Mouse (Mus musculus) gastrocnemius, adult 2 months (tissue): ENCODE measurements around the gene Fbxl14. TPM values are rescaled to one million over a fixed set of nuclear protein-coding genes. Genes with fewer than 3 reads are reported as not detected.
"Not testable (repeated sequence)": the region's sequence is repeated elsewhere in the genome, so short reads cannot be mapped to it uniquely, and the experiment has no call there.

Experiments
- DNase-seq: peaks from one replicate; pipeline ENCODE4 v3.0.0; 2022
- H3K27ac ChIP-seq: fragments of 200-600 bp; 2 replicates; pipeline ENCODE4 v1.8.1; 2022; ENCODE audit warnings: mild to moderate bottlenecking
- H3K4me3 ChIP-seq: fragments of 200-600 bp; 2 replicates; pipeline ENCODE4 v1.8.1; 2022; ENCODE audit warnings: mild to moderate bottlenecking, moderate library complexity
- CTCF ChIP-seq: fragments of 200-600 bp; IDR thresholded peaks from 2 replicates; pipeline ENCODE4 v1.8.1; 2022; ENCODE audit warnings: antibody characterized with exemption, mild to moderate bottlenecking, moderate library complexity
- intact Hi-C: fragments of 180-260 bp; cut with DNase I; formaldehyde crosslinking; loops from one replicate; pipeline ENCODE4 v1.15.1; 2025
- total RNA-seq, 2 experiments: library from RNA; stranded (reverse); gene quantifications; 2 replicates each; pipeline ENCODE4 v1.2.3; 2021

The Fbxl14 gene
- total RNA-seq, 2 experiments from 2014 or later: 10.3 to 10.4 TPM

DNA sequence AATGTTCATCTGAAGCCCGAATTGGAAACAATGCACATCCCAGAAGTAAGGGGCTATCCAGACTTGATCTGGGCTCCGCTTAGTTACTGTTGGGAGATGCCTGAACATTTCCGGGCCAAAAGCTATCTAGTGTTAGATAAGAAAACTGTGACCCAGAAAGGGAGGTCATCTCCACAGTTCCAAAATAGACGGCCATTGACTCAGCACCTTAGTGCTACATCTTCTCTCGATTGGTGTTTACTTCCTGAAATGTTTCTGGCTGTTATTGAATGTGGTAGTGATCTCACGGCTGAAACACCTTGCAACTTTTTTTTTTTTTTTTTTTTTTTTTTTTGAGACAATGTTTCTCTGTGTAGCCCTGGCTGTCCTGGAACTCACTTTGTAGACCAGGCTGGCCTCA, 3.5 kb upstream of the Fbxl14 start:
- intact Hi-C loops: no loop called here
- Histone ChIP-seq H3K27ac (no peak overlapping the region), H3K4me3 (no peak overlapping the region)
- DNase-seq: no peak
- no peak for TF ChIP-seq CTCF

GRCm38 (mm10) chr6:119477686-119478310, 1.7 kb upstream of the Fbxl14 start:
- no peak for TF ChIP-seq CTCF
- intact Hi-C loops: no loop called here
- DNase-seq: no peak
- peak overlapping the region; percentile 97; the same call in 1 of the 2 replicates for H3K27ac ChIP-seq
- 0 out of 2 replicates have a peak overlapping the region, but pooled peaks have one; percentile 83 for H3K4me3 ChIP-seq

GRCm38 (mm10) chr6:119478560-119479342, 717 bp upstream of the Fbxl14 start:
- no peak for TF ChIP-seq CTCF
- Histone ChIP-seq H3K27ac (peak overlapping the region; percentile 97), H3K4me3 (peak overlapping the region; percentile 83)
- DNase-seq: peak; percentile 92
- intact Hi-C loops: no loop called here

GRCm38 (mm10) chr6:119479876-119480705, 623 bp downstream of the Fbxl14 start:
- intact Hi-C loops: no loop called here
- Histone ChIP-seq H3K27ac (peak overlapping the region; percentile 89), H3K4me3 (peak overlapping the region; percentile 83)
- no peak for TF ChIP-seq CTCF
- DNase-seq: peak; percentile 69

GRCm38 (mm10) chr6:119480706-119481331, 1.4 kb downstream of the Fbxl14 start:
- peak overlapping the region; percentile 83 for H3K4me3 ChIP-seq
- DNase-seq: peak; percentile 34
- intact Hi-C loops: no loop called here
- no peak for TF ChIP-seq CTCF
- peak overlapping the region; percentile 89 for H3K27ac ChIP-seq

DNA sequence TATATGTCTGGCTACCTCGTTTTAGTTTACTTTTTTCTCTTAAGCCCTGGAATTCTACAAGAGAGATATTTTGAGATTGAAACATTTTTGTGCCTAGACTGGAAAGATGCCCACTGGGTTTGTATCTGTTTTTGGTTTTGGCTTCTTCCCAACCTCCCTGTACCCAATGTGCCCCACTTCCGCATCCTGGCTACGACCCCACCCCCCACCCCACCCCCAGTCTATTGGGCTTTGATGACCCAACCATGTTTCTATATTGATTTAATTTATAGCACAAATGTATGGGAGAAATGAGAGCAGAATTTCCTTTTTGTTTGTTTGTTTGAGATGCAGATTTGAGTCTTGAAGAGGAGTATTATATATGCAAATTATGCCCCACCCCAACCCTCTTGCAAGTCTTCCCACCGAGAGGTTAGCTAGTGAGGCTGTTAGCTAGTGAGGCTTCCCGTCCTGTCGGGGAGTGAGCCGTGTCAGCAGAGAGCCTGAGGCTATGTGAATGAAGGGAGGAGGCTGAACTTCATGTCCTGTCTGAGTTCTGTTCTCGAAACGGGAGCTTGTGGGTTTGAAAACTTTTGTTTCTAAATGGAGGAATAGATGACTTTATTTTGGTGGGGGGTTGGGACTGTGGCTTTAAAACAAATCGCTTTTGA, 2.4 kb downstream of the Fbxl14 start:
- H3K27ac ChIP-seq, DNase-seq, intact Hi-C loops: not testable (repeated sequence)
- peak overlapping the region; percentile 51 for H3K4me3 ChIP-seq

DNA sequence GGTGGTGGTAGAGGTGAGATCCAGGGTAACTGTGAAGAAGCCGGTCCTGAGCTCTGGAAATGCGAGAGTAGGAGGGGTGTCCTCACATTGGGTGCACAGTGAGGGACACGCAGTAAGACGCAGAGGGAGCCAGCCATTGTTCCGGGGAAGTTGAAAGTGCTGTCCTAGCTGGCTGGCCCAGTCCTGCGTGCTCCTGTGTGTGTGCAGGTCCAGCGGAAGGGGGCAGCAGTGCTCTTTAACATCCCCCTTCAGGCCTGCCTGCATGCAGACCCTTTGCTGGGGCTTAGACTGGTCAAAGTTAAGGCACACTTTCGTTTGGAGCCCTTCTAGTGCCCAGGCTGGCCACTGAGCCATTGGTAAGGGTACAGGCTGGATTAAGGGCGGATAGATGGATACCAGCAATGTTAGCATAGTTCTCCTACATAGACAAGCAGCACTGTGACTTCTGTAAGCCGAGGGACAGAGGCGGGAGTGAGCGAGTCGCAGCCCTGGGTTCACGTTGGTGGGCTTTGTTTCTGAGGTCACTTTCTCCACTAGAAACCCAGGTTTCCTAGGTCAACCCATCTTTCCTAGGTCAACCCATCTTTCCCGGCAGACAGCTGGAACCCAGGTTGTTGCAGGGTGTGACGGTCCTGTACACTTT, 3.6 kb downstream of the Fbxl14 start:
- peak; percentile 62 for TF ChIP-seq CTCF
- peak overlapping the region; percentile 51 for H3K4me3 ChIP-seq
- intact Hi-C loops: no loop called here

GRCm38 (mm10) chr6:119485486-119485885, 6.0 kb downstream of the Fbxl14 start:
- intact Hi-C loops: loop anchor here (5.0 kb wide), 2 partner anchors 442 to 712 kb away; no protein-coding TSS in a partner anchor
- Histone ChIP-seq H3K27ac (no peak overlapping the region), H3K4me3 (no peak overlapping the region)
- DNase-seq: no peak
- TF ChIP-seq CTCF: no peak

More for the DNA sequence above, 3.6 kb downstream of the Fbxl14 start:
- H3K27ac ChIP-seq: peak overlapping the region; percentile 40; the same call in 1 of the 2 replicates
- peak; percentile 66 for DNase-seq

- peak; percentile 24 for DNase-seq
- Histone ChIP-seq H3K4me3 (no peak overlapping the region), H3K27ac (no peak overlapping the region)
- TF ChIP-seq CTCF: no peak
- intact Hi-C loops: loop anchor here (5.0 kb wide), 2 partner anchors 441 to 711 kb away; no protein-coding TSS in a partner anchor
Measured at GRCm38 (mm10) chr6:119486381-119487084, 7.1 kb downstream of the Fbxl14 start.

DNA sequence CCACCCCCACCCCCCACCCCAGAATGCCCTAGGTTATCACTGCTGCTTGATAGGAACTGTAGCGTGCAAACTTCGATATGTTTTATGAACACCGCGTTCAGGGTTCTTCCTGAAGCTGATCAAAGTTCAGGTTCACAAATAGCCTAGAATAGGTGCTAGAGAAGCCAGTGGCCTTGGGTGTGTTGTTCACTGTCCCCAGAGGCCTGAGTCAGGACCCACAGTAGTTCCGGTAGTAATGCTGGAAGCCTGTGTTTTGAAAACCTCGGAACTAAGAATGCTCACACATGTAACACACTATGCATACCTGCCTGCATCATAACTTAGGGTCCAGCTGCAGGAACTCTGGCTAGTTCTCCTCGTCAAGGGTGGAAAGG, 7.6 kb downstream of the Fbxl14 start:
- no peak overlapping the region for H3K27ac ChIP-seq
- H3K4me3 ChIP-seq: no peak overlapping the region
- TF ChIP-seq CTCF: no peak
- no peak for DNase-seq
- intact Hi-C loops: loop anchor here (5.0 kb wide), 2 partner anchors 440 to 710 kb away; no protein-coding TSS in a partner anchor

GRCm38 (mm10) chr6:119487619-119488018, 8.2 kb downstream of the Fbxl14 start:
- H3K27ac ChIP-seq: no peak overlapping the region

More at GRCm38 (mm10) chr6:119487619-119488018, 8.2 kb downstream of the Fbxl14 start:
- no peak overlapping the region for H3K4me3 ChIP-seq
- intact Hi-C loops: loop anchor here (5.0 kb wide), 2 partner anchors 440 to 710 kb away; no protein-coding TSS in a partner anchor
- TF ChIP-seq CTCF: no peak
- no peak for DNase-seq
